Mouse (Mus musculus): ENCODE measurements around the gene Ccl17. TPM values are rescaled to one million over a fixed set of nuclear protein-coding genes. Genes with fewer than 3 reads are reported as not detected.

The Ccl17 gene
- total RNA-seq, 2 experiments from 2014 or later: not detected

Other genes starting within 250 kb of the Ccl17 start
- gene Rspry1, start 208.5 kb upstream of the Ccl17 start, total RNA-seq (2021): 10 to 100 TPM; 14.5 to 16.1 TPM
- 10 to 100 TPM; 20.9 to 27.0 TPM for gene Fam192a, start 208.5 kb upstream of the Ccl17 start, total RNA-seq (2021)
- gene Arl2bp, start 143.9 kb upstream of the Ccl17 start, total RNA-seq (2021): 100 to 1,000 TPM; 107 to 110 TPM
- gene Pllp, start 114.2 kb upstream of the Ccl17 start, total RNA-seq (2021): 1 to 10 TPM in 1 of 2 experiments, under 1 TPM in 1; 0.72 to 1.1 TPM
- not detected for gene Ccl22, start 64.9 kb upstream of the Ccl17 start, total RNA-seq (2021)
- gene Cx3cl1, start 38.4 kb upstream of the Ccl17 start, total RNA-seq (2021): 1 to 10 TPM; 3.4 to 3.9 TPM
- gene Coq9, start 27.9 kb downstream of the Ccl17 start, total RNA-seq (2021): 100 to 1,000 TPM; 332 to 338 TPM
- gene Ciapin1, start 27.9 kb downstream of the Ccl17 start, total RNA-seq (2021): 10 to 100 TPM; 74.8 to 87.7 TPM
- 10 to 100 TPM; 61.5 to 63.6 TPM for gene Polr2c, start 47.0 kb downstream of the Ccl17 start, total RNA-seq (2021)
- gene Dok4, start 65.9 kb downstream of the Ccl17 start, total RNA-seq (2021): 10 to 100 TPM; 34.2 to 44.2 TPM
- 10 to 100 TPM; 15.3 to 16.0 TPM for gene Ccdc102a, start 107.6 kb downstream of the Ccl17 start, total RNA-seq (2021)
- under 1 TPM; 0.31 to 0.42 TPM for gene Adgrg5, start 113.2 kb downstream of the Ccl17 start, total RNA-seq (2021)
- 10 to 100 TPM; 36.6 to 61.8 TPM for gene Adgrg1, start 164.3 kb downstream of the Ccl17 start, total RNA-seq (2021)
- 1 to 10 TPM; 2.0 to 3.4 TPM for gene Adgrg3, start 207.2 kb downstream of the Ccl17 start, total RNA-seq (2021)
- gene Drc7, start 244.7 kb downstream of the Ccl17 start, total RNA-seq (2021): not detected

Data from heart, postnatal 10 days (tissue).